Mouse (Mus musculus) right cerebral cortex, postnatal 4 days (tissue): ENCODE results near the gene Olfr1206.

Experiments used
- DNase-seq: peaks from one replicate; pipeline ENCODE4 v3.0.0-alpha.2; 2022

The Olfr1206 gene

GRCm38 (mm10) chr2:88862931-88863330 is at the start of gene Olfr1206:
Gene Olfr1206 (plus strand): TSS chr2:88863231.
- no peak for DNase-seq

GRCm38 (mm10) chr2:88814196-88814595 is 48.8 kb upstream of the Olfr1206 start, which contains the start of gene Olfr1202:
Gene Olfr1202 (plus strand): TSS chr2:88814496.
- DNase-seq, result no peak

GRCm38 (mm10) chr2:88829437-88829836 is 33.6 kb upstream of the Olfr1206 start, which contains the start of gene Olfr1205:
Gene Olfr1205 (plus strand): TSS chr2:88829737.
- no peak for DNase-seq

GRCm38 (mm10) chr2:88838477-88838876 is 24.6 kb upstream of the Olfr1206 start:
- no peak for DNase-seq

- DNase-seq, result no peak
Measured at GRCm38 (mm10) chr2:88848992-88849391, 14.0 kb upstream of the Olfr1206 start, which contains the start of gene Olfr1204. Gene Olfr1204 (plus strand): TSS chr2:88849292.

GRCm38 (mm10) chr2:88902211-88902610 is 39.2 kb downstream of the Olfr1206 start, which contains the start of gene Olfr1208:
Gene Olfr1208 (minus strand): TSS chr2:88902311.
- DNase-seq, result no peak

- no peak for DNase-seq
Measured at GRCm38 (mm10) chr2:88915057-88915456, 52.0 kb downstream of the Olfr1206 start, which contains the start of gene Olfr1209. Gene Olfr1209 (minus strand): TSS chr2:88915157.
